Mouse (Mus musculus): Measurements from ENCODE around the gene Mob4. TPM values are rescaled to one million over a fixed set of nuclear protein-coding genes. Genes with fewer than 3 reads are reported as not detected.

Gene Mob4
- total RNA-seq, 2 experiments from 2014 or later: 38.5 to 39.9 TPM

Other genes starting within 250 kb of the Mob4 start
- gene Ankrd44, start 204.8 kb upstream of the Mob4 start, total RNA-seq (2021): 10 to 100 TPM in 1 of 2 experiments, 1 to 10 TPM in 1; 7.6 to 11.4 TPM
- gene Sf3b1, start 103.8 kb upstream of the Mob4 start, total RNA-seq (2021): 10 to 100 TPM; 51.9 to 58.3 TPM
- 1 to 10 TPM; 7.8 to 9.5 TPM for gene Coq10b, start 78.5 kb upstream of the Mob4 start, total RNA-seq (2021)
- 10 to 100 TPM; 63.7 to 76.8 TPM for gene Hspe1, start 43.1 kb upstream of the Mob4 start, total RNA-seq (2021)
- gene Hspd1, start 43.0 kb upstream of the Mob4 start, total RNA-seq (2021): 100 to 1,000 TPM; 175 to 176 TPM
- gene Rftn2, start 95.6 kb downstream of the Mob4 start, total RNA-seq (2021): 1 to 10 TPM; 8.8 to 9.2 TPM
- gene Mars2, start 105.9 kb downstream of the Mob4 start, total RNA-seq (2021): 1 to 10 TPM; 3.7 to 3.8 TPM
- not detected for gene Boll, start 232.2 kb downstream of the Mob4 start, total RNA-seq (2021)

Data from gastrocnemius, postnatal 14 days (tissue).